Mouse (Mus musculus) cerebellum, adult (tissue): ENCODE measurements at regions not wholly inside any gene's neighbourhood (a gene's known extent, or its start where the extent isn't known, plus 50 kb on each side); places are given as distances from the start of the nearest gene placed in this dataset.

Source experiments
- ATAC-seq: cut with Nextera tagmentation; 2 replicates; pipeline ENCODE4 v1.9.2; 2017; ENCODE audit warnings: mild to moderate bottlenecking, moderate library complexity, mixed read lengths; ENCODE audit not compliant: insufficient number of reproducible peaks, low FRiP score, low TSS enrichment

GRCm38 (mm10) chr5:83091483-83091882, 263.5 kb downstream of the Tecrl start:
- ATAC-seq, result no peak

- no peak for ATAC-seq
These were observed 300.2 kb downstream of the Tecrl start for GRCm38 (mm10) chr5:83054819-83055218.

- no peak for ATAC-seq
These were observed 307.8 kb downstream of the Tecrl start for GRCm38 (mm10) chr5:83047214-83047613.

GRCm38 (mm10) chr5:83029703-83030102, 325.3 kb downstream of the Tecrl start:
- ATAC-seq, result no peak

DNA sequence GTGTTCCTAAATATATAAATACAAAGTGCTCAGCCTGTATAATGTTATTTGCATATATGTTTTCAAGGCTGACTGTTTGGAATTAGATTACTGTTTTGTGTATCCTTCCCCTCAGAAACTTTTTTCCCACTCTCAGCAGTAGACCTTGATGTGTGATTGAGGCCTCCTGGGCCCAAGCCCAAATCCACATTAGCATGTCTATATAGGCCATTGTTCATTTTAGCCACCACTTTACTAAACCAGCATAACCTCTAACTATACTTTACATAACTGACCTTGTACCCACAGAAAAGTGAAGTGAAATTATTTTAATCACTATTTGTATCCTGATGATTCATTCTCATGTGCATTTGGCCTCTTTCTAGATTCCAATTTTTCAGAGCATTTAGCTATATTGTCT, 349.0 kb downstream of the Tecrl start:
- no peak for ATAC-seq

DNA sequence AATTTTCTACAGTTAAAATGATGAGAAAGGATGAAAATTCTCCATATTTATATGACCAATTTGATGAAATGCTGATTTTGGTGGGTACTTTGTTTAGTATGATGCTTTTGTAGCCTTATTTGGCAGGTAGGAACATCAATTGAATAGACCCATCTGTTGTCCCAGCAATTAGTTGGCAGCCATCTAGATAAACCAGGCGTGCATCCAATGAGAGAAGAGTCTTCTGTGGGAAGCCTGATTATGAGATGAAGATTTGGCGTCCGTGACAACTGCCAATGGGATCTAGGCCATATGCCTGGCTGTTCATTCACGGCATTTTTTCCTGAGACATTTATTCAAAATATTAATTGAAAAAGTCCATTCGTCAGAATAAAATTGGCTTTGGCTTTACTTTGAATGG, 365.9 kb downstream of the Tecrl start:
- ATAC-seq, result peak; percentile 100

- no peak for ATAC-seq
These were observed 385.7 kb downstream of the Tecrl start for GRCm38 (mm10) chr5:82969315-82969714.

GRCm38 (mm10) chr5:82966824-82967223, 388.2 kb downstream of the Tecrl start:
- no peak for ATAC-seq

GRCm38 (mm10) chr5:82966180-82966579, 388.8 kb downstream of the Tecrl start:
- peak; percentile 99 for ATAC-seq

DNA sequence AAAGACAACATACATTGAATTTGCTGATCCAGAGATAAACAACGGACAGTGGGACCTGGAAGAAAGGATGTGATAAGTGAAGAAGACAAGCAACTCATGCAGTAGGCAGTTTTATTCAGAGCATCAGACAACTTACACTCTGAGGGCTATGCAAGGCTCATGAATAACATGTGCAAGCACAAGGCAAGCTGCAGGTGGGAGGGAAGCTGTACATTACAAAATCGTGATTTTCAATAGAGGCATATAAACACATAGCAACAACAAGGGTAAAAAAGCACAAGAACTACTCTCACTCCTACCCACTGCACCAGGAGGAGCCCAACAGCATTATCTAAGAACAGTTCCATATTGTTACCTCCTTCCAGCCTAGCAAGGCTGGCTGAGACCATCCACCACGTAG, 390.5 kb downstream of the Tecrl start:
- ATAC-seq, result no peak

- no peak for ATAC-seq
These were observed 399.0 kb downstream of the Tecrl start for GRCm38 (mm10) chr5:82956012-82956411.

DNA sequence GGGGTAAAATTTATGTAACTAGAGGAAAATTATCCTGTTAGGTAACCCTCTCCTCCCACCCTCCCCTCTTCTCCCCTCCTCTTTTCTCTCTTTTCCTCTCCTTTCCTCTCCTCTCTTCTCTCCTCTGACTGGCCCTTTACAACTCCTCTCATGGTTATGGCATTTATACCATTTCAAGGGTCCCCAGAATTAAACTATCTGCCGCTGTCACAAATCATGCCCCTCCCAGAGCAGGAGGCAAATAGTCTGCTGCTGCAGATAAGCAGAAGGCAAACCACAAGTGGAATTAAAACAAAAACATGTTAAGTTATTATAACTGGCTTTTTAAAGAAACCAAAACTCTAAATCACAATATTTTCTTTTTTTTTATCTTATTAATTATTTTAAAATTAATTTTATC, 407.9 kb downstream of the Tecrl start:
- ATAC-seq, result no peak

GRCm38 (mm10) chr5:82939786-82940185, 415.2 kb downstream of the Tecrl start:
- ATAC-seq, result no peak

DNA sequence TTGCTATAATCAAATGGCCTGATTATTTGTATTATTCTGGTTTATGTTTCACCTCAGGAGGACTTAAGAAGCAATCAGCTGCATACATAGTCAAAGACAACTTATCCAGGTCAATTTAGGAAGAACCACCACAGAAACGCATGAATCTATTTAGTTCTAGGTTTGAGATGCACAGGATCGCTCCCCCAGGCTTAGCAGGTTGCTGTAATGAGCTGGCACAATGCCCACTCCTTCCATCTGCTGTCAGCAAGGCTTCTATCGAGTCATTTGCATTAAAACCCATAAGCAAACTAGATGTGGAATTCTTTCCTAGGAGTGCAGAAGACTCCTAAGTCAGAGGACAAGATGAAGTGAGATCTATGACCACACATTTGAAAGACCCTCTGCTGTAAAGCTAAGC, 455.6 kb downstream of the Tecrl start:
- peak; percentile 79 for ATAC-seq

- no peak for ATAC-seq
These were observed 456.1 kb downstream of the Tecrl start for GRCm38 (mm10) chr5:82898912-82899311.

DNA sequence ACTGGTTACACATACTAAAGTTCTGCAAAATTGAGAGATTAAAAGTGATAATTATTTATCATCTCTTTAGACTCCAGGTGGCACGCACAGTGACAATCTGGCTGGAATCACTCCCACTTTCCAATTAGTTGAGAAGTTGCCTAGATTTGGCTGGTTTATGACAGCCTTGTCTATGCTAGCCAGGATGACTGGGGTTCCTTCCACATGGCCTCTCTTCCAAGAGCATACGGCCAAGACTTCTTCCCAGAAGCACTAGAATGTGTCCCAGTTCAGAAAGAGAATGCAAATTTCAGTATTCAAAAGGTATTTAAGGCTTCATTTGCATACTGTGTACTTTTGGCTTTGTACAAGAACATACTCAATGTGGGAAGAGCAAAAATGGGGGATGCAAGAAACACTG, 456.6 kb downstream of the Tecrl start:
- peak; percentile 95 for ATAC-seq

DNA sequence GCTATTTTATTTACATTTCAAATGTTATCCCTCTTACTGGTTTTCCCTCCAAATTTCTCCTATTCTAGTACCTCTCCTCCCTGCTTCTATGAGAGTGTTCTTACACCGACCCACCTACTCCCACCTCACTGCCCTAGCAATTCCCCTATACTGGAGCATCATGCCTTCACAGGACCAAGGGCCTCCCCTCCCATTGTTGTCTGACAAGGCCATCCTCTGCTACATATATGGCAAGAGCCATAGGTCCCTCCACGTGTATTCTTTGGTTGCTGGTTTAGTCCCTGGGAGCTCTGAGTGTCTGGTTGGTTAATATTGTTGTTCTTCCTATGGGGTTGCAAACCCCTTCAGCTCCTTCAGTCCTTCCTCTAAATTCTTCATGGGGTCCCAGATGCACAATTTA, 485.7 kb downstream of the Tecrl start:
- ATAC-seq, result no peak

DNA sequence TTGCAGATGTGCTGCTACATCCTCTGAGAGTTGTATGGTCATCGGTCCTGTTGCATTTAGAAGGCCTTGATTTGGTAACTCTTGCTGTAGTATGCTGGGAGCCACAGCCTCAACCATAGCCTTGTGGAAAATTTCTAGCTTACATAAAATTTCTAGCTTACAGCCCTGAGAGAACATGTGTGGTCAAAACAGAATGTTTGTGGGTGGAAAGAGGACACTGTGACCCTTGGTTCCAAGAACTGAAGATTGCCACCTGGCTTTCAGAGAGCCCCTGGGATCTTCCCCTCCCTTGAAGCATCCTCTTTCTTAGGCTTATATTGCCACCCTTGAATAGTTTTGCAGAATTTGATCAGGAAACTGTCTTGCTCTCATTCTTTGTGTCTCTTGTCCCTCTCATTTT, 490.6 kb downstream of the Tecrl start:
- no peak for ATAC-seq

DNA sequence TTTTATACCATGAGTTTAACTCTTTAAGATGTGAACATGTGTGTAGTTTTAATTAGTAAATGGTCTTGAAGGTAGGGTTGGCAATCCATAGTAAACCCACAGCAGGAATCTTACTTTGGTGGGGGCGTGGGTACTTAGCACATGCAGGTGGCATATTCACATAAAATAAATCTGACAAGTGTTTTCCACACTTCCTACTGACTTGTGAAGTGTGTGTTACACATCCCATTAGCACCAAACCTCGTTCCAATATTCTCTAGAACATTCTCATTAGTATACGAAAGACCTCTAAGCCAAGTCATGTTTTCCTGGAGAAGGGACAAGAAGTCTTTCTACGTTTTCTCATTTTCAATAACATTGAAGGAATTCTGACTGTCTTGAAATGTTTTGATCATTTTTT, 529.7 kb downstream of the Tecrl start:
- no peak for ATAC-seq

DNA sequence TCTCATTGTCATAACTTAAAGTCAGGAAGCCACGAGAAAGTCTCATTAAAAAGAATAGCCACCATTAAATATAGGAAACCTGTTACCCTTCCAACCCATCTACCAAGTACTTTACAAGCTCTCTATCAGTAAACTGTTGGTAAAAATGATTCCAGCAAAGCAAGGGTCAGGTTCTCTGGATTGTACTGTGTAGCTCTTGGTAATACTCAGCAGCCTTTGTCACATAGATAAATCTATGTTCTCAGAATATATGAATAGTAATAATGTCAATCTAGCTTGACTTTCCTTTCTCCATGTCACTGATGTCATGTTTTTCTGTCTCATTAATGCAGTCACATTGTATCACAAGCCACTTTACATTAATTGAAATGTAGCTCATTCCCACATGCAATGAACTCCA, 561.8 kb downstream of the Tecrl start:
- ATAC-seq, result no peak
